Mouse (Mus musculus) CD4-positive, CD25-positive, alpha-beta regulatory T cell, adult 9 weeks (primary cell): ENCODE data around the gene Tmem254c. TPM values are rescaled to one million over a fixed set of nuclear protein-coding genes. Genes with fewer than 3 reads are reported as not detected.

Source experiments
- polyA plus RNA-seq: library from polyadenylated mRNA; unstranded; fragments of 100-300 nt; shearing (Covaris generic); gene quantifications from one replicate; pipeline ENCODE4 v1.2.1, GENCODE M21; 2017

Tmem254c gene
- 164 TPM for polyA plus RNA-seq

GRCm38 (mm10) chr14:26067325-26067633 is at the start of gene Tmem254c:
Gene Tmem254c, minus strand, starts transcription at chr14:26067355.

GRCm38 (mm10) chr14:26081997-26082396 is 14.8 kb upstream of the Tmem254c start, which contains the start of gene Cphx3:
Gene Cphx3, plus strand, starts transcription at chr14:26082297.

GRCm38 (mm10) chr14:26081216-26081615 is 14.1 kb upstream of the Tmem254c start, which contains the start of gene Cphx2:
Gene Cphx2, plus strand, starts transcription at chr14:26081516.

GRCm38 (mm10) chr14:26042611-26043010 is 24.5 kb downstream of the Tmem254c start, which contains the start of gene Gm9780:
Gene Gm9780, minus strand, starts transcription at chr14:26042711.

Other genes starting within 250 kb of the Tmem254c start
- gene Anxa11, start 225.2 kb downstream of the Tmem254c start, polyA plus RNA-seq: 70.4 TPM
- gene Plac9a, start 164.3 kb downstream of the Tmem254c start, polyA plus RNA-seq: not detected
- gene Tmem254a, start 139.7 kb downstream of the Tmem254c start, polyA plus RNA-seq: 12.0 TPM
- gene Cphx1, start 129.1 kb downstream of the Tmem254c start, polyA plus RNA-seq: not detected
- not detected for gene Duxbl1, start 88.8 kb downstream of the Tmem254c start, polyA plus RNA-seq
- not detected for gene Gm9780, start 24.6 kb downstream of the Tmem254c start, polyA plus RNA-seq
- not detected for gene Cphx2, start 14.2 kb upstream of the Tmem254c start, polyA plus RNA-seq
- gene Cphx3, start 14.9 kb upstream of the Tmem254c start, polyA plus RNA-seq: not detected
- not detected for gene Duxbl2, start 51.0 kb upstream of the Tmem254c start, polyA plus RNA-seq
- gene Plac9b, start 115.1 kb upstream of the Tmem254c start, polyA plus RNA-seq: not detected
- gene Tmem254b, start 139.7 kb upstream of the Tmem254c start, polyA plus RNA-seq: 56.3 TPM
- not detected for gene Duxbl3, start 190.6 kb upstream of the Tmem254c start, polyA plus RNA-seq